Mouse (Mus musculus) forebrain, embryonic 14.5 days (tissue): ENCODE measurements at regions not wholly inside any gene's neighbourhood (a gene's known extent, or its start where the extent isn't known, plus 50 kb on each side); places are given as distances from the start of the nearest gene placed in this dataset.
A peak's percentile ranks its signal among the peaks of the same experiment; 100 is the strongest.

Experiments
- ATAC-seq: fragments of 200-750 bp; cut with Nextera tagmentation; 2 replicates; pipeline ENCODE4 v1.8.0; 2017; ENCODE audit warnings: mild to moderate bottlenecking, moderate library complexity
- DNase-seq: peaks from one replicate; pipeline ENCODE4 v3.0.0-alpha.2; 2015; ENCODE audit warnings: low spot score
- H3K27ac ChIP-seq: fragments of 300-500 bp; sonication (generic); 2 replicates; pipeline ENCODE4 v1.5.1; 2014; ENCODE audit warnings: low read depth, mild to moderate bottlenecking, control low read depth, low read length, moderate library complexity
- H3K27me3 ChIP-seq: fragments of 300-500 bp; sonication (generic); replicated peaks from 2 replicates; pipeline ENCODE4 v1.6.1; 2014; ENCODE audit warnings: low read length, control low read depth, mixed read lengths; ENCODE audit not compliant: control insufficient read depth, insufficient read depth
- H3K36me3 ChIP-seq: fragments of 300-500 bp; sonication (generic); 2 replicates; pipeline ENCODE4 v1.6.1; 2014; ENCODE audit warnings: low read length, control low read depth; ENCODE audit not compliant: control insufficient read depth, insufficient read depth
- H3K4me1 ChIP-seq: fragments of 300-500 bp; sonication (generic); 2 replicates; pipeline ENCODE4 v1.6.1; 2014; ENCODE audit warnings: antibody characterized with exemption, low read length, control low read depth; ENCODE audit not compliant: control insufficient read depth, insufficient read depth
- H3K4me2 ChIP-seq: fragments of 300-500 bp; sonication (generic); 2 replicates; pipeline ENCODE4 v1.6.1; 2014; ENCODE audit warnings: mild to moderate bottlenecking, control low read depth, low read length
- H3K4me3 ChIP-seq: fragments of 300-500 bp; sonication (generic); 2 replicates; pipeline ENCODE4 v1.5.1; 2014; ENCODE audit warnings: low read depth, low read length, control low read depth
- H3K9ac ChIP-seq: fragments of 300-500 bp; sonication (generic); 2 replicates; pipeline ENCODE4 v1.6.1; 2014; ENCODE audit warnings: mild to moderate bottlenecking, low read length, control low read depth, moderate library complexity
- H3K9me3 ChIP-seq: fragments of 300-500 bp; sonication (generic); replicated peaks from 2 replicates; pipeline ENCODE4 v1.6.1; 2016; ENCODE audit warnings: low read length, control low read depth, mixed read lengths; ENCODE audit not compliant: control insufficient read depth
- WGBS: fragments of 180-500 bp; shearing (Covaris S2); extraction: QIAGEN DNeasy Blood & Tissue Kit; methylation state at CpG from one replicate; pipeline ENCODE4 v1.1.7; 2014; 5-methylcytosine and 5-hydroxymethylcytosine counted together

DNA sequence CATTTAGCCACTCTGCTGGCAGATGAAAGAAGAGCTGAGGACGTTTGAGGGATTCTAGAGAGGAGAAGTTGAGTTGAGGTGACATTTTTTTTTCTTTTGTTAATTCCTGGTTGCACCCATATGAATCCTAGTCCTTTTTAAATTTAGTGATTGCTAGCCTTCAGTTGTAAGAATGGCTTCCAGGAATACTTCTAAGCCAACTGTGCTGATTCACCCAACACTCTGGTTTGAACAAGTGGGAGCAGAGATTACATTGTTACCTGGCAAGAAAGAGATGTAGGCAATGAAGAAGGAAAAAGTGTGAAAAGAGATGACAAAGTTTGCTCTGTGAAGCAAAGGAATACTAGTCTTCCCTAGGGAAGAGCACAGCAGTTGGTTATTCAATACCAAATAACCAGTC lies 261.1 kb upstream of the Kcnq5 start:
- WGBS, result 40% methylated on average over 1 of the region's 1 CpGs

DNA sequence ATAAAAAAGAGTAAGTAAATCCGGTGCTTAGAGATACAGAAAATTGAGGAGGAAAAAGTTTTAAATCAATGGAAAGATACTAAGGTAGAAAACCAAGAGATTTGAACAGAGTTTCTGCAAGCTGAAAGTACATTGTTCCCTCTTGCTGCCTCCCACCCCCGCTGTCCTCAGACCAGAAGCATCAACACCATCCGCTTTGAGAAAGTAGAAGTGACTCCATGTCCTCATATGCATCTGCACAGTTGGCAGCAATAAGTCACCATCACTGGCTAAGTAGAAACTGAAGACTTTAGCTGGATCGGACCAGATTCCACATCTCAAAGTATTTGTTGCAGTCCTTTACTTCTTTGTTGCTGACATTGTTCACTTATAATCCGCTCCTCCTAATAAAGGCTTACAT lies 250.1 kb upstream of the Kcnq5 start:
- Histone ChIP-seq H3K27ac (no peak overlapping the region), H3K36me3 (no peaks in the 10 kb centered on the region), H3K4me3 (no peak overlapping the region), H3K4me1 (no peaks in the 10 kb centered on the region), H3K4me2 (no peak overlapping the region), H3K27me3 (no peaks in the 10 kb centered on the region), H3K9ac (no peak overlapping the region), H3K9me3 (no peaks in the 10 kb centered on the region)
- ATAC-seq, result no peak
- 91% methylated on average over 5 of the region's 5 CpGs for WGBS
- DNase-seq, result no peak

More for the DNA sequence above, 261.1 kb upstream of the Kcnq5 start:
- no peak overlapping the region for H3K27ac ChIP-seq
- H3K9me3 ChIP-seq, result no peaks in the 10 kb centered on the region
- H3K4me3 ChIP-seq, result no peak overlapping the region
- H3K27me3 ChIP-seq, result no peaks in the 10 kb centered on the region
- H3K4me1 ChIP-seq, result no peaks in the 10 kb centered on the region
- no peak for DNase-seq
- no peak for ATAC-seq
- H3K4me2 ChIP-seq, result no peak overlapping the region
- no peaks in the 10 kb centered on the region for H3K36me3 ChIP-seq
- H3K9ac ChIP-seq, result no peak overlapping the region

DNA sequence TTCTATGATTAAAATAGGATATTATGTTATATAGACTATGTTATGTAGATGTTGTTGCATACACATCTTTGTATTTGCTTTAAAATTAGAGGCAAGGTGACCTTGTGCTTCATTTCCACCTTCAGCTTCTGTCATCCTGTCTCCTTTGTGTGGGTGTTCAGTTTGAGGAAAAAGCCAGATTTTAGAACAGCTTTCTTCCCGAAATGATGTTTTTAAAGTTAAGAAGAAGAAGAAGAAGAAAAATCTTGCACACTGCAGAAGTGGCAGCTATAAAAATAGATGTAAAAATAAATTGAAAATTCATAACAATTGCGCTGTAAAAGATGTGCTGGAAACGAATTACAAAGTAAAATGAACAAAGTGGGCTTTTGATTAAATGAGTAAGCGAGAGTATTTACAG lies 249.5 kb upstream of the Kcnq5 start:
- no peaks in the 10 kb centered on the region for H3K36me3 ChIP-seq
- no peaks in the 10 kb centered on the region for H3K4me1 ChIP-seq
- ATAC-seq (no peak), DNase-seq (no peak)
- no peak overlapping the region for H3K4me3 ChIP-seq
- no peaks in the 10 kb centered on the region for H3K9me3 ChIP-seq
- H3K27ac ChIP-seq, result no peak overlapping the region
- no peaks in the 10 kb centered on the region for H3K27me3 ChIP-seq
- WGBS, result 87% methylated on average over 4 of the region's 4 CpGs
- H3K4me2 ChIP-seq, result no peak overlapping the region
- H3K9ac ChIP-seq, result no peak overlapping the region

- Histone ChIP-seq H3K27ac (no peak overlapping the region), H3K36me3 (no peaks in the 10 kb centered on the region), H3K4me3 (no peak overlapping the region), H3K4me1 (no peaks in the 10 kb centered on the region), H3K9ac (no peak overlapping the region), H3K4me2 (no peak overlapping the region), H3K27me3 (no peaks in the 10 kb centered on the region), H3K9me3 (no peaks in the 10 kb centered on the region)
- ATAC-seq, result no peak
- no peak for DNase-seq
- 84% methylated on average over 6 of the region's 6 CpGs for WGBS
These were observed 248.9 kb upstream of the Kcnq5 start for GRCm38 (mm10) chr1:22210621-22211020.

DNA sequence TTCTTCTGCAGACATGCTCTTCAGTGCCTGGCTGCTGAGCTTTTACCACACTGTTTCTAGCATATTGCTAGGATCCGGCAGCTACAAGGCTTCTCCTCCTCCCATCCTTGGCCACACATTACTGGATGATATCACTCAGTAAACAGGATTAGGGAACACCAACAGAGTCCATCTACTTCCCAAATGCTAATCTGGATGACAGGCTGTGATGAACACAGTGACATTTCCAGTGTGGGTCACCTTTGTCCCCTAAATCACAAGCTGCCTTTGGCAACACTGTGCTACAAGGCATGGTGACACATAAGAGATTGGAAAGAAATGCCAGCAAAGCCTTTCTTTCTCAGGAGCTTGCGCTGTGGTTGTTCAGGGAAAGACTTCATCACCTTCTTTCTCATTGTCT lies 246.5 kb upstream of the Kcnq5 start:
- H3K27me3 ChIP-seq, result no peaks in the 10 kb centered on the region
- WGBS, result 96% methylated on average over 2 of the region's 2 CpGs
- no peaks in the 10 kb centered on the region for H3K36me3 ChIP-seq
- no peak overlapping the region for H3K27ac ChIP-seq
- no peak for DNase-seq
- no peak for ATAC-seq
- H3K9ac ChIP-seq, result no peak overlapping the region
- H3K4me1 ChIP-seq, result no peaks in the 10 kb centered on the region
- no peak overlapping the region for H3K4me2 ChIP-seq
- no peak overlapping the region for H3K4me3 ChIP-seq
- H3K9me3 ChIP-seq, result no peaks in the 10 kb centered on the region

GRCm38 (mm10) chr1:22206935-22207334 lies 245.2 kb upstream of the Kcnq5 start:
- H3K4me2 ChIP-seq, result no peak overlapping the region
- H3K4me1 ChIP-seq, result no peaks in the 10 kb centered on the region
- H3K27ac ChIP-seq, result no peak overlapping the region
- H3K4me3 ChIP-seq, result no peak overlapping the region
- no peaks in the 10 kb centered on the region for H3K9me3 ChIP-seq
- ATAC-seq (no peak), DNase-seq (no peak)
- H3K36me3 ChIP-seq, result no peaks in the 10 kb centered on the region
- 66% methylated on average over 5 of the region's 5 CpGs for WGBS
- H3K9ac ChIP-seq, result no peak overlapping the region
- H3K27me3 ChIP-seq, result no peaks in the 10 kb centered on the region

DNA sequence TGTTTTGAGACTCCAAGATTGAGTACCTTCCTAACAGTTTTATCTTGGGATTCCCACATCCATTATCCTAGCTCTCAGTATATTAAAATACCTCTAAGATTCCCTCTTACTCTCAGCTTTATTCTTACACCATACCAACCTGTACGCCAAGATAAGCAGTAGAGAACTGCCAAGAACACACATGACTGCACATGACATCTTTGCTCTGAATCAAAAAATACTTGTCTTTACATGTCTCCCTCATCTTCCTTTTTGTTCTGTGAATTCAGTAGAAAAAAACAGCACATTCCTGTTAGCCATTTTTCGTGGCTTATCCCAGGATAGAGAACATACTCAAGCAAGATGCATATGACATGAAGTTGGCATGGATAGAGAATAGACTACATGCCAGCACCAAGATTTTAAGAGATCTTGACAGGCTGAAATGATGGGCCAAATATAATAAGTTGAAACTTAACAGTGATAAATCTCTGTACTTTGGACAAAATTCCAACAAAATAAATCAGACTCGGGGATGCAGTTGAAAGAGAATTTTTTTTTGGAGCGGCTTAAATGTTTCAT lies 206.0 kb upstream of the Kcnq5 start:
- Histone ChIP-seq H3K9me3 (no peaks in the 10 kb centered on the region), H3K27me3 (no peaks in the 10 kb centered on the region), H3K4me3 (no peak overlapping the region), H3K9ac (no peak overlapping the region), H3K4me1 (no peaks in the 10 kb centered on the region), H3K4me2 (no peak overlapping the region), H3K36me3 (no peaks in the 10 kb centered on the region), H3K27ac (no peak overlapping the region)
- WGBS, result 85% methylated on average over 4 of the region's 4 CpGs
- DNase-seq (peak; percentile 57), ATAC-seq (peak; percentile 46; the same call in 1 of the 2 replicates)

GRCm38 (mm10) chr1:22136571-22137122 lies 174.9 kb upstream of the Kcnq5 start:
- Histone ChIP-seq H3K27ac (no peak overlapping the region), H3K27me3 (no peaks in the 10 kb centered on the region), H3K4me1 (no peaks in the 10 kb centered on the region), H3K4me3 (no peak overlapping the region), H3K36me3 (no peaks in the 10 kb centered on the region), H3K4me2 (no peak overlapping the region), H3K9ac (no peak overlapping the region), H3K9me3 (no peaks in the 10 kb centered on the region)
- 72% methylated on average over 4 of the region's 4 CpGs for WGBS
- DNase-seq (no peak), ATAC-seq (no peak)

DNA sequence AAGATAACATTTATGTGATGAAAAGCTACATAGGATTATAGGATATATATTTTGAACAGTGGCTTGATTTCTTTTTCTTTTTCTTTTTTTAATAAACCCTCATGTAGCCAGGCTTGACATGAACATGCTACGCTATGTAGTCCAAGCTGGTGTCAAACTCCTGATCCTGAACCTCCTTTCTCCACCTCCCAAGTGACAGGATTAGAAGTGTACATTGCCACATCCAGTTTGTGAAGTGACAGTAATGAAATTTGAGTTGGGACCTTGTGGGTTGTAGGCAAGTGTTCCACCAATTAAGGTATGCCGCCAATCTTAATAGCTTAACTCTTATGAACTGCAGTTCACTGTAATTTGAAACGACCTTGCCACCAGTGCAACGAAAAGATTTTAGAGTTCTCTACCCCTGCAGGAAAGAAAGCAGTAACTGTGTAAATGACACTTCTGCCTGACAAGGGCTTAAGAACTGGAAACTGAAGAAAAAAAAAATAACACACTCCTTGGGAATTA lies 156.6 kb upstream of the Kcnq5 start:
- WGBS, result 63% methylated on average over 4 of the region's 4 CpGs

More for the DNA sequence above, 156.6 kb upstream of the Kcnq5 start:
- H3K4me3 ChIP-seq, result no peak overlapping the region
- H3K4me1 ChIP-seq, result no peaks in the 10 kb centered on the region
- H3K27me3 ChIP-seq, result no peaks in the 10 kb centered on the region
- no peak overlapping the region for H3K9ac ChIP-seq
- no peak for DNase-seq
- H3K4me2 ChIP-seq, result no peak overlapping the region
- no peaks in the 10 kb centered on the region for H3K36me3 ChIP-seq
- ATAC-seq, result no peak
- no peak overlapping the region for H3K27ac ChIP-seq
- H3K9me3 ChIP-seq, result no peaks in the 10 kb centered on the region
